Mouse (Mus musculus) adrenal gland, adult 8-10 months (tissue): ENCODE data around the gene Olfr341. TPM values are rescaled to one million over a fixed set of nuclear protein-coding genes. Genes with fewer than 3 reads are reported as not detected.

ENCODE experiments used
- DNase-seq: peaks from one replicate; pipeline ENCODE4 v3.0.0; 2022
- total RNA-seq, 4 experiments: library from RNA; stranded (reverse); gene quantifications; 2 replicates each; pipeline ENCODE4 v1.2.4; 2022

Gene Olfr341
- not detected for total RNA-seq

DNA sequence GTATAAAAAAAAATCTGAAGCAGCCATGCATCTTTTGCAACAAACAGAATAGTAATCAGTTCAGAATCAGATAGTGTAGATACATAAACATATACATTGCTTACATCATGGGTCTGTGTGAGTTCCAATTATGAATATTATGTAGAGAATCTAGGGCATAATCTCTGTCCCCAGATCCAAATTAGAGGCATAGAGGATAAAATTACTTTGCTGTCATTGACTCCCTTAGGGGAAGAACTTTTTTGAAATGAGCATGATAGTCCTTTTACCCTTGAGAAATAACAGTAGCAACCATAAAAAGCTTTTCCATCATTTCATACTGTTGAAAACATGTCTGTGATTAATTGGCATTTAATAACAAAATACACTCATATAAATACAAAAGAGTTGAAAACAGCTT, at the start of gene Olfr341:
Olfr341 (minus strand) TSS at position 101 of the 400 bp plus-strand sequence.
- no peak for DNase-seq

DNA sequence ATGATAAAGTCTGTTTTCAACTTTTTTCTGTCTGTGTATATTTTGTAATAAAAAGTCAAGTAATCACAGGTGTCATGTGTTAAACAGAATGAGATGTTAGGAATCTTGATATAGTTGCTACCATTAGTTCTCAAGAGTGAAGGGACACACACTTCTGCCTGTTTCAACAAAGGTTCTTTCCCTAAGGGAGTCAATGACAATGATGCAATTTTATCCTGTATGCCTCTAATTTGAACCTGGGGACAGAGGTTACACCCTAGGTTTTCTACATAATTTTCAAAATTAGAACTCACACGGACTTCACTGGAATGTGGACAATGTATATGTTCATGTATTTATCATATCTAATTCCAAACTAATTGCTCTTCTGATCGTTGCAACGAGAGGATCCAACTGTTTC, 42.4 kb upstream of the Olfr341 start, which contains the start of gene Olfr342:
Olfr342 (plus strand) TSS at position 301 of the 400 bp plus-strand sequence.
- DNase-seq, result no peak

DNA sequence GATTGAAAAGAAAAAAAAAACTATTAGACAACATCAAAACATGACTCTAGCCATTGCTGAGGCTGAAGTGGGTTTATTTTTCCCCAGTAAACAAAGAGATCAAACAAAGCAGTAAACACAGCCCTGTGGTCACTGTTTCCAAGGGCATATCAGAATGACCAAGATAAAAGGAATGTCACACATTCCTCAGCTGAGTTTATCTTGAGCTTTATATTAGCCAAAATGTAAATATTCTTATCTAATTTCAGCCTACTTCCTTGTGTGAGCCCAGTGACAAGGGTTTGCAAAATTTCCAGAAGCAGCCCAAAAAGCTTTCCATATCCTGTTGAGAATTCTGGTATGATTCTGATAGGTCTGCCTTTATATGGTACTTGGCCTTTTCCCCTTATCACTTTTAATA, 8.6 kb downstream of the Olfr341 start:
- DNase-seq, result no peak

DNA sequence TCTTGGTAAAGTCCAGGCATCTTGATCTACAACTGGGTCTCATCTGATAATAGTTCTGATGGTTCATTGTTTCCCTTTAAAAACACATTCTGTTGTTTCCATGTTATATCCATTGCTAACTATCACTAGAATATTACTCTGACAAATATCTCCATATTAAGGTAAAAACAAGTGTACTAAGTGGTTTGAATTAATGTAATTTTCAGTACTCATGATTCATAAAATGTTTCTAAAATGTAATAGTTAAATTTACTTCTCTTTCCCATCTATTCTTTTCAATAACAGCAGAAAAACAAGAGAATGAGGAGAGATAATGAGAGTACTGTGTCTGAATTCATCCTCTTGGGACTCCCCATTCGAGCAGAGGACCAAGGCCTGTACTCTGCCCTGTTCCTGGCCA, 30.0 kb downstream of the Olfr341 start, which contains the start of gene Olfr340:
Olfr340 (plus strand) TSS at position 301 of the 400 bp plus-strand sequence.
- no peak for DNase-seq

Other genes with a start within 250 kb of the Olfr341 start
- under 1 TPM in 1 of 4 experiments, not detected in 3; 0.06 TPM for gene Olfr338, start 108.9 kb downstream of the Olfr341 start, total RNA-seq
- gene Olfr339, start 63.5 kb downstream of the Olfr341 start, total RNA-seq, result not detected
- not detected for gene Olfr340, start 29.9 kb downstream of the Olfr341 start, total RNA-seq
- not detected for gene Olfr342, start 42.5 kb upstream of the Olfr341 start, total RNA-seq
- gene Olfr344, start 84.2 kb upstream of the Olfr341 start, total RNA-seq, result under 1 TPM in 1 of 4 experiments, not detected in 3; 0.03 TPM
- gene Olfr345, start 157.6 kb upstream of the Olfr341 start, total RNA-seq, result not detected
- gene Olfr346, start 203.3 kb upstream of the Olfr341 start, total RNA-seq, result not detected
- not detected for gene Olfr347, start 249.4 kb upstream of the Olfr341 start, total RNA-seq